27 mouse cellular contexts compared by ENCODE assay signal in the genomic region with DNA sequence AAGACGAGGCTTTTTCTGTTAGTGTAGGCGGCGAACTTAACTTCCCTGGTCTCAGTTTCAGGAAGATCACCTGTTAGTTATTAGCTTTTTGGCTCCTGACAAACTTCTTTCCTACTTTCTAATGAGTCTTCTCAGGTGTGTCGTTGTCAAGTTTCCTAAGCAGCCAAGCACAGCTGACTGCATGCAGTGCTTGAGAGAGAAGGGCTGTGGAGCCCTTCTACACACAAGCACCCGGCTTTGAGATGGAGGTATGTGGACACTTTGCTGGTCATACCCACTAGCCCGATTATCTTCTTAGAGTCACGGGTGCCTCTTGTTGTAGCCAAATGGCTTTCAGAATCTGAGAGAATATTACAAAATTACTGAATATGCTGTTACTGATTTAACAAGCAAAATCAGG.
DNase-seq lines count a peak whose midpoint lies in the region; TF ChIP-seq lines count a peak whose summit lies in the region.
"Had no signal": no experiment of that assay in that cellular context is flagged by ENCODE, and none has a peak within 500 bp of the region (broad histone marks: within the 10 kb centered on the region; RNA-seq: fewer than 3 reads in every experiment).

No protein-coding gene starts in this region.

- 80% methylated on average over 7 of the region's 7 CpGs for WGBS in spleen, adult 2 months

- DNase-seq in heart, adult 11 months, result peak; percentile 53
- no peak for DNase-seq in heart, adult 9 months (ENCODE audit: low spot score in 2 of 2)
- no peak for DNase-seq in spleen, adult 2 months (ENCODE audit: low read depth in 1 of 2, low spot score in 2 of 2)
- DNase-seq in spleen, postnatal 36 days (ENCODE audit: low spot score in 2 of 2), result no peak
- peak; percentile 34 for DNase-seq in thymus, postnatal 25 days
- no peak for DNase-seq in thymus, postnatal 36 days
- DNase-seq in induced T-regulatory cell, adult 2 months (ENCODE audit: low read depth), result peak; percentile 60
- DNase-seq: adrenal gland, postnatal 10 days; adrenal gland, postnatal 36 days; B cell, adult 2 months; cerebellum, adult 18-20 months; cerebellum, adult 9-10 months; cerebellum, postnatal 14 days; forebrain, postnatal 0 days; gastrocnemius, adult 2 months; gastrocnemius, postnatal 14 days; heart, adult 18-20 months; heart, postnatal 10 days; heart, postnatal 36 days had no signal

- H3K4me3 ChIP-seq in spleen, adult 2 months (ENCODE audit: extremely low read depth, insufficient read depth, insufficient read length), result no peak overlapping the region
- H3K4me3 ChIP-seq: embryonic facial prominence, embryonic 12.5 days; embryonic facial prominence, embryonic 15.5 days; gastrocnemius, adult 2 months; heart, embryonic 15.5 days; hindbrain, embryonic 10.5 days; hindbrain, embryonic 13.5 days had no signal

- peaks cover 4% of the 10 kb centered on the region; the same call in 1 of the 2 replicates for H3K4me1 ChIP-seq in spleen, adult 2 months (ENCODE audit: control insufficient read depth, insufficient read depth, insufficient read length)
- H3K4me1 ChIP-seq: embryonic facial prominence, embryonic 12.5 days had no signal

- H3K27me3 ChIP-seq in spleen, adult 2 months (ENCODE audit: control insufficient read depth, insufficient read depth, low read length), result no peaks in the 10 kb centered on the region
- H3K27me3 ChIP-seq: CH12.LX; embryonic facial prominence, embryonic 12.5 days; embryonic facial prominence, embryonic 15.5 days; heart, embryonic 15.5 days; hindbrain, embryonic 13.5 days; Patski had no signal

- no peaks in the 10 kb centered on the region for H3K36me3 ChIP-seq in spleen, adult 2 months (ENCODE audit: control insufficient read depth, insufficient read depth, low read length)
- H3K36me3 ChIP-seq: embryonic facial prominence, embryonic 12.5 days; embryonic facial prominence, embryonic 15.5 days; G1E; heart, embryonic 15.5 days; hindbrain, embryonic 10.5 days; hindbrain, embryonic 13.5 days had no signal

- no peak for TF ChIP-seq CTCF in spleen, adult 2 months (IDR thresholded peaks at IDR 0.05; ENCODE audit: extremely low read depth, insufficient read depth, insufficient read length, insufficient replicate concordance)

- peak overlapping the region; percentile 83 for H3K27ac ChIP-seq in spleen, adult 2 months (ENCODE audit: insufficient read depth, low read length)
- H3K27ac ChIP-seq: embryonic facial prominence, embryonic 12.5 days; embryonic facial prominence, embryonic 15.5 days; gastrocnemius, adult 2 months; heart, embryonic 15.5 days; hindbrain, embryonic 10.5 days; hindbrain, embryonic 13.5 days had no signal

- TF ChIP-seq POLR2A in spleen, adult 2 months (IDR thresholded peaks at IDR 0.05; ENCODE audit: low read depth, low read length), result no peak

Comparison
In these comparisons a context has a peak if more than half of its experiments do, and no peak if none do; other contexts are left out.
1. DNase-seq: peak in heart, adult 11 months (single experiment), thymus, postnatal 25 days (single experiment) and induced T-regulatory cell, adult 2 months (single experiment); none in heart, adult 9 months (0 of 2), spleen, adult 2 months (0 of 2), spleen, postnatal 36 days (0 of 2) and thymus, postnatal 36 days (0 of 2).